Mouse (Mus musculus) cerebellum, adult (tissue): ENCODE results near the gene Zfp84.
"Not testable (repeated sequence)": the region's sequence is repeated elsewhere in the genome, so short reads cannot be mapped to it uniquely, and the experiment has no call there.

Experiments used
- ATAC-seq: cut with Nextera tagmentation; 2 replicates; pipeline ENCODE4 v1.9.2; 2017; ENCODE audit warnings: mild to moderate bottlenecking, moderate library complexity, mixed read lengths; ENCODE audit not compliant: insufficient number of reproducible peaks, low FRiP score, low TSS enrichment

Zfp84 gene

DNA sequence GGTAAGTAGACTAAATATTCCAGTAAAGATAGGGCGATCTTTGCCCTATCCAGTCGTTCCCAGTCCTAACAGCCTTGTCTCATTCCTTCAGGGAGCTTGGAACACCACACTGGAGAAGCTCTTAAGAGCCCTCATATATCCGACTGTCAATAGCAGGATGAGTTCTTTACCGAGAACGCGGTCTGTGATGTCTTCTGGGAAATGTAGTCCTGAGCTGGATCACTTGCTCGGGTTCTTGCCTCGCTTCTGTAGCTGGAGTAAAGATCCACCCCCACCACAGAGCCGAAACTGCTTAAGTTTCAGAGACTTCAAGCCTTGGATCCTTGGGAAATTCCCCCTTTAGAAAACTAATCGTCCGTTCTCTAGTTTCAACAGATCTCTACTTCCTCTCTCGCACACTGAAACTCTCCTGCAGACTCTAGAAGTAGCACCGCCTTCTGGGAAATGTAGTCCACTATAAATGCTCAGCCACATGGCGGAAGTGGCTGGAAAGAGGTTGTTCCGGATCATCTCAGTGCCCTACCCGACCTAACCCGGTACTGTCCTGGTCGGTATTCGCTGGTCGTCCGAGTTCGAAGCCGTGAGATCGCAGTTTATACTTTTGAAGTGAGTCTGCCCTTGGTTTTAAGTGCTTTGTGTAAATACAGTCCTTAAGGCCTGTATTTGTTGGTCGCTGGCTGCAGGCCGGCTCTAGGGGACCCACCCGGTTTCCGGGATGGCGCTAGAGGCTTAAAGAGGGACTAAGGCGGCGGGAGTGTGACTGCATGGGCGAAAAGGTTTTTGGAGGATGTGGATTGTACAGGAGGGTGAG is at the start of gene Zfp84:
Gene Zfp84, plus strand, starts transcription at position 463 of the 811 bp plus-strand sequence.
- ATAC-seq = peak; percentile 93

DNA sequence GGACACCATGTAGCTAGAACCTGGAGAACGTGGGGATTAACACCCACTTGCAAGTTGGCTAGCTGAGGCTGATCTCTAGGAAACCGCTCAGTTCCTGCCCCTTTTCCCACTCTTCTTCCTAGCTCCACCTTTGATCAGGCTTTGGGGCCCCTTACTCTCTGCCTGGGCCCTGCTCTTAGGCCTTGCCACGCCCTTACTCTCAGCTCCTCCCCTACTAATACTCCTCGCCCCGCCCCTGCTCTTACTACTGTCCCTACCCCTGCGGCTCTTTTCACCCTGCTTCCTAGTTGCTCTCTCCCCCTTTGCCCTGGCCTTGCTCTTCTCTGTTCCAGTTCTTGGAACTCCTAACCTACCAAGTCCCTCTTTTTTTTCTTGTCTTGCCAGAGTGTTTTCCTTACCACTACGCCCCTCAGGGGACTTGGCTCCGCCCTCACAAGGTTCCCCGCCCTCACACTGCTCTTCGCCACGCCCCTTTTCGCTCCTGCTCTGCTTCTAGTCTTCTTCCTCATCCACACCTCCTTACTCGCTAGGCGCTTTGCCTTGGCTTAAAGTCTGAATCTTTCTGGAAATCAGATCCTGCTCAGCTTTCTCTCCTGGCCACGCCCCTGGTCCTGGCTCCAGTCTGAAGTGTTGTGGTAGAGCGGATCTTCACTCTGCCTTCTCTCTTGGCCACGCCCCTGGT is 42.8 kb upstream of the Zfp84 start:
- not testable (repeated sequence) for ATAC-seq

DNA sequence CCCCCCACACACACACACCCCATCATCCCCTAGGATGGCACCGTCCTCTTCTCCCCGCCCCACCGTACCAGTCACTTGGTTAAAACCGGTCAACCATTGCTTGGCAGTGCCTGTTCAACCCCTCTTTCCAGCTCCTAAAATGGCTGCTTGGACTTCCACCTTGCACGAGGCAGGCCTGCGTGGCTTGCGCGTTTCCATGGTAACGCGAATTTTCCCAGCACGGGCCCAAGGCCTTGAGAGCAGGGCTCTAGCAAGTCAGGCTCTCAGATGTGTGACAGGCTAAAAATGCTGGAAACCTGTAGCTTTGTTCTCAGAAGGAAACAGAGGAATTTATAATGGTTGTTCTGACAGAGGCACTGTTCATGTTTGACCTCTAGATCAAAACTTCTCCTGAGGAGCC is 41.5 kb upstream of the Zfp84 start, which contains the start of gene Catsperg2:
Gene Catsperg2, minus strand, starts transcription at position 173 of the 400 bp plus-strand sequence.
- not testable (repeated sequence) for ATAC-seq

DNA sequence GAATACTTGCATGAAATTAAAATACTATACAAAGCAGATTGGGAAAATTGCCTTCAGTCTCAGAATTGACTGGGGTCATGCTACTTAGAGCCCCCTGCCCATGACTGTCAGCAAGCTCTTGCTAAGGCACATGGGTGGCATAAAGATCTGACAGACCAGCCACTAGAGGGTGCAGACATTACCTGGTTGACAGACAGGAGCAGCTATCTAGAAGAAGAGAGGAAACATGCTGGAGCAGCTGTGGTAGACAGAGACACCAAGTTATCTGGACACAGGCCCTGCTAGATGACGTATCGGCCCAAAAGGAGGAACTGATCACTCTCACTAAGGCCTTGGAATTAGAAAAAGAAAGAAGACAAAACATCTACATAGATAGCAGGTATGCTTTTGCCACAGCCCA is 40.3 kb upstream of the Zfp84 start:
- no peak for ATAC-seq

DNA sequence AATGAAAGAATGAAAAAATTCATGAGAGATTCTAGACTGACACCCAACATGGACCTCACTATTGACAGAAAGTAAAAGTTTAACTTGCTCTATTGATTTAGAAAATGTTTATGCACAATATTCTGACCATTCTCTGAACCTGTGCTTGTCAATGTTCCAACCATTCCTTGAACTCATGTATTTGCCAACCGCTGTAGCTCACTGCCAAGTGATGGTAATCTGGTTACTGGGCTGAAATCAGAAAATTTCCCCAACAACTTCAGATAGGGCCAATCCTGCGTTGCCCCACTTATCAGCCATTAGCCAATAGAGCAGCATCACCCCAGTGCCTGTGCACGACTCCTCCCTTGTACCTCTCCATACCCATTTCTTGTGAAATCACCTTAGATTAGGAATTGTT is 26.1 kb upstream of the Zfp84 start:
- ATAC-seq = no peak

DNA sequence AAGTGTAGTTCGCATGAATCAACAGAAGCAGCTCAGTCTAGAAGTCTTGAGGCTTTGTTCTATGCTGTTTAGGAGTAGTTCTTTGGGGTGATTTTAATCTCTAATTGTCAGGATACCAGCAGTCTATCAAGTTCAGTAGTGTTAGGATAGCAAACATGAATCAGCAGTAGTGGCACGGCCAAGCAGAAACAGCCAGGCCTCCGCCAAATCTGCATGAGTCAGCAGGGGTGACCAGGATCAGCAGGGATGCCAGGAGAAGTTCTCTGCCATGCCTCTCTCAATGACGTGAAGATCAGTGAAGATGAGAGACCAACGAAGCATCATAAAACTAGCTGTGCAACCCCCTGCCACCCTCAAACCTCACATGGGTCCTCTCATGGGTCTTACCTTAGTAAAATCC is 7.9 kb upstream of the Zfp84 start:
- no peak for ATAC-seq

DNA sequence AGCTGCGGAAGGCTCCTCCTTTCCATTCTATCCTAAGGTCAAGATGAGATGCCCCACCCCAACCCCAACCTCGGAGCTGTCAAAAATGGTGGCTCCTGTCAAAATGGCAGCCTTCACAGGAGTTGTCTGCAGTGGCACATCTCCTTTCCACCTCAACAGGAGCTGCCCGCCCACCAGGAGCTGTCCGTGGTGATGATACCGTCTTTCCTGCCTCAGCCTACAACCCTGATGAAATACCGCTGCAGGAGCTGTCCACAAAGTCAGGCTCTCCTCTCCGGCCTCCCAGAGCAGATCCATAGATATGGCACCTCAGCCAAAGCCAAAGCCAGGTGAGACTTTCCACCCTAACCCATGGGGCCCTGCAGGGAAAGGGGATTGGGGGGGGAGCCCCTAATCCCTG is 3.6 kb upstream of the Zfp84 start:
- ATAC-seq = no peak

DNA sequence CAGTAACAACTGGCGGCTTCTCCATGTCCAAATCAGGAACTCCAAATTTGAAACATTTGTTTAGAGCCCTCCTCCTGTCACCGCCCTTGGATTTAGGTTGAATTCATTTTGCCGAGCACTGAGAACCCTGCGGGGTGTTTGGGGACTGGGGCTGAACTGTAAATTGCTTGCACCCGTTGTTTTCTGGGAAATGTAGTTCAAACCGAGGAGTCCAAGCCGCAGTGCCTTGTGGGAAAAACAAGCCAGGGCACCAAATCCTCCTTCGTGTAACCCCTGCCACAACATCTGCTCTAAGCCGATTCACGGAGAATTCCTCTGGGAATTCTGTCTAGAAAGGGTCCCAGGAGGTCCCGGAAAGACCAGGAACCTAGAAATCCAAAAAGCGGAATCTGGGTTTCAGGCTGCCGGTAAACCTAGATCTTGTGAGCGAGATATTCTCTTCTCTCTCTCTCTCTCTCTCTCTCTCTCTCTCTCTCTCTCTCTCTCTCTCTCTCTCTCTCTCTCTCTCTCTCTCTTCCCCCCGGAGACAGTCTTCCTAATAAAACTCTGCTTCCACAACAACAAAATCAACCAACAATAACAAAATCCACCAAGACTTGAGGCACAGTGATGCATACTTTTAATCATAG is 1.2 kb upstream of the Zfp84 start:
- ATAC-seq = peak; percentile 62; the same call in 1 of the 2 replicates

DNA sequence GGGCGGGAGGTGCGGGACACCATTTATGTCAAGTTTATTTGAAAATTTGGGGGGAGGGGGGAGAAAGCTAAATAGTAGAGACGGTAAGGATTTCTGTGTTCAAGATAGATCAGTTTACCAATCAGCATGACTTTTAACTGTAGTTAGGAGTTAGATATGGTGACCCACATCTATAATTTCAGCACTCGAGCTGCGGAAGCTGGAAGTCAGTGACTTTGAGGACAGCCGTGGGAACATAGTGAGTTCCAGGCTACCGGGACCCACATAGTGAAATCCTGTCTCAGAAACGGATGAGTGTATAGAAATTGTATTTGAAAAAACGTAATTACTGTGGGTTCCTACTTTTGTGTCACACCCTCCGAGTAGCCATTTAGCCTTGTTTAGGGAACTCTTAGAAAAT is 628 bp downstream of the Zfp84 start:
- no peak for ATAC-seq

DNA sequence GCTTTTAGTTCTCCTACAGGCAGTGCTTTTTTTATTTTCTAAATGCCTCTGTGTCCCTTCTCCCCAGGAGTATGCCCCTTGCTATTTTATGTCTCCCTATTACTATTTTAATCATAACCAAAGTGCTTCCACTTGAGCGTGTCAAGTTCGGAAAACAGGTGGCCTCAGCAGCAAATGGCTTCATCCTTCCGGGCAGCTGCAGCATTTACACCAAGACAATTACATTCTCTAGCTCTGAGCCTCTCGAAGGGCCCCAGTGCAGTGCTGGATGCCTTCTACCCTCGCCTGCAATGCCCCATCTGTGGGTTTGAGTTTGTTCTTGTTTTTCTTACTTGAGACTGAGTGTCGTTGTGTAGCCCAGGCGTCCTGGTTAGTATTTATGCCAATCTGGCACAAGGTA is 5.2 kb downstream of the Zfp84 start:
- no peak for ATAC-seq

DNA sequence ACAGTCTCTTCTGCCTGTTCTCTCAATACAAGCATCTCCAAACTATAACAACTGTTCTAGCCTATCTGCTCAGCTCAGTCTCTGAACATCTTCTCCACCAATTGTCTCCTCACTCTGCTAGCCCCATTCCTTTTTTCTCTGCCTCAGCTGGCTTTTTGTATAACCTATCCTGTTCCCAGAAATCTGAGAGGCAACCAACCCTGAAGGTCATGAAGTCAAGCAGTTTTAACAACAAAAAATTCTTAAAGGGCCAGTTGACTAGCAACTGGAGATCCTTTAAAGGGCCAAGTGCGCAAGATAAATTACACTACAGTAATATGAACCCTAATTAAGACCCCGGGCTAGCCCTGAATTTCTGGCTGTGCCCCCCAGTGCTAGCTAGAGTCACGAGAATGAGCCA is 6.0 kb downstream of the Zfp84 start:
- no peak for ATAC-seq

DNA sequence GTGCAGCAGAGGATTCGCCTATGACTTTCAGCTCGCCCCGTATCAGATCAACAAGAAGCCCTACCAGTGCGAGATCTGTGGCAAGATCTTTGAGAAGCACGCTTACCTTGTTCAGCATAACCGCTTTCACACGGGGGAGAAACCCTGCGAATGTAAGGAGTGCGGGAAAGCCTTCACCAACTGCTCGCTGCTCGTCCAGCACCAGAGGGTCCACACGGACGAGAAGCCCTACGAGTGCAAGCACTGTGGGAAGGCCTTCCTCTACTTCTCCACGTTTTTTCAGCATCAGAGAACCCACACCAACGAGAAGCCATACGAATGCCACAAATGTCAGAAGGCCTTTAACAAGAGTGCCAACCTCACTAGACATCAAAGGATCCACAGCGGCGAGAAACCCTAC is 8.2 kb downstream of the Zfp84 start:
- no peak for ATAC-seq

DNA sequence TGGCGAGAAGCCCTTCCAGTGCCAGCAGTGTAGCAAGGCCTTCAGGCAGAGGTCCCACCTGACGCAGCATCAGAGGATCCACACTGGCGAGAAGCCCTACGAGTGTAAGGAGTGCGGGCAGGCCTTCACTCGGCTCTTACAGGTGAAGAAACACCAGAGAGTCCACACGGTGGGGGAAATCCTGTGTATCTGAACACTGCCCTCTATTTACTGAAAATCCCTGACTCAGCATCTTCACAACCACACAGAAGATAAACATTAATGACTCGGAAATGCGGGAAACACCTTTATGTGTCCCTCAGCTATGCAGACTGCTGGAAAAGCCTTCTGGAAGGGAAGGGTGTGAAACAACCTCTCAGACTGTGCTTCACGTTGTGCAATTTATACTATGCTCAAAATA is 9.0 kb downstream of the Zfp84 start:
- no peak for ATAC-seq

DNA sequence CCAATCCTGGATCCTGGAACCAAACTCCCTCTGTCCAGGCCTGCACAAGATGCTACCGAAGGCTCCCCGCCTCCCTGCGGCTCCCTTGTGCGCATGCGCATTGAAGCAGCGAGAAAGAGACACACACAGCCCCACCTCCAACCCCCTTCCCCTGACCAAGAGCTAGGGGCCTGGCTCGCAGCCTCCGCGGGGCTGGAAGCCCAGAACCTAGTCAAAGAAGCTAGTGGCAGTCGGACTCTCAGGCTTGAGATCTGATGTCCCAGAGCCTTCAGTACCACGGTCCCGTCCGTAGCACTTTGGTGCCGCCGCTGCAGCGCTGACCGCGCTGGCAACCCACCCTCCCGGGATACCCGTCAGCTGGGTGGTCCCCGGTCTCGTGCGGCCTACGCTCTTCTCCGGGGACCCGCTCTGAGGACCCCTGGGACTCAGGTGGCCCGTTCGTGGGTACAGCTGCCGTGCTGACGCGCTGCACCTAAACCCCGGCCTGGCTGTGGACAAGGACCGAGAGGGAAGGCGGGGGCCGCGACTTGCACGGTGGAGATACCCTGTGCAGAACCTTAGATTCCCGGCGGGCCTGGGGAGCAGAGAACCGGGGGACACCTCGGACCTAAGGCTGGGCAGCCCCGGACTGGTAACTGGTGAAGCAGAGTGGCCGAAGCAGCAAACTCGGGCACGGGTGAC is 15.7 kb downstream of the Zfp84 start, which contains the start of gene Zfp30:
Gene Zfp30, plus strand, starts transcription at position 128 of the 681 bp plus-strand sequence.
- ATAC-seq = peak; percentile 94

DNA sequence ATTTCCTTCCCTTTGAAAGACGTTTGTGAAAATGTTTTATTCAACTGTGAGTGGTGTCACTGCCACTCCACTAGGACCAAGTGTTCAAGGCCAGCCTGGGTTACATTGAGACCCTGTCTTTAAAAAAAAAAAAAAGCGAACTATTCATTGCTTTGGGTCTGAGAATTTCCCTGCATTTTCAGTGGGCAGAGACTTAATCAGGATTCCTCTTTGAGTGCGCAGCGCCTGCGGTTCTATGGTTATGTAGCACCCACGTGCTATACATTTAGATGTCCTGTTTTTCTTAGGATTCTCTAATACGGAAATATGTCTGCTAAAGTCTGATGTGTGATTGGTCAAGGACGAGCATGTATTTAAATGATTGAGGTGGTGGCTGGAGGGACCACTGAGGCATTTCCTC is 16.7 kb downstream of the Zfp84 start:
- no peak for ATAC-seq

DNA sequence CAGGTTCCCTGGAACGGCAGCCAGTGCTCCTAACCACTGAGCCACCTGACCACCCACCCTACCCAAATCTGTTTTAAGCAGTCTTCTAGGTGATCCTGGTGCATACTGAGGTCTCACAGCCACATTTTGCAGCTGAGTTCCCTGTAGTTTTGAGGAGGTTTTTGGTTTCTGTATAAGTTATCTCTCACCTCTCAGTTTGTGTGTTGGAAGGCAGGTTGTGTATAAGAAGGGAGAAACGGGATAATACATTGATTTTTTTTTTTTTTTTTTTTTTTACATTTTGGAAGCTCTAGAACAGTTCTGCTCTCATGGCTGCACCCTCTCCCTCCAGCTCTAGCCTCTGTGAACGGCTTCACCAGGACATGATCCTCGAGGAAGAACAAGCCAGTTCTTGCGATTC is 17.5 kb downstream of the Zfp84 start:
- ATAC-seq = no peak

DNA sequence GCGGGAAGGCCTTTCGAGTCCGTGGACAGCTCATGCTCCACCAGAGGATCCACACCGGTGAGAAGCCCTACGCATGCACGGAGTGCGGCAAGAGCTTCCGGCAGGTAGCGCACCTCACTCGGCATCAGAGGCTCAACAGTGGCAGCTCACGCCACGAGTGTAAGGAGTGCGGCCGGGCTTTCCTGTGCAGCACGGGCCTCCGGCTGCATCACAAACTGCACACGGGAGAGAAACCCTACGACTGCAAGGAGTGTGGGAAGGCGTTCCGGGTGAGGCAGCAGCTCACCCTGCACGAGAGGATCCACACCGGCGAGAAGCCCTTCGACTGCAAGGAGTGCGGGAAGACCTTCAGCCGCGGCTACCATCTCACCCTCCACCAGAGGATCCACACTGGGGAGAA is 24.6 kb downstream of the Zfp84 start:
- no peak for ATAC-seq

DNA sequence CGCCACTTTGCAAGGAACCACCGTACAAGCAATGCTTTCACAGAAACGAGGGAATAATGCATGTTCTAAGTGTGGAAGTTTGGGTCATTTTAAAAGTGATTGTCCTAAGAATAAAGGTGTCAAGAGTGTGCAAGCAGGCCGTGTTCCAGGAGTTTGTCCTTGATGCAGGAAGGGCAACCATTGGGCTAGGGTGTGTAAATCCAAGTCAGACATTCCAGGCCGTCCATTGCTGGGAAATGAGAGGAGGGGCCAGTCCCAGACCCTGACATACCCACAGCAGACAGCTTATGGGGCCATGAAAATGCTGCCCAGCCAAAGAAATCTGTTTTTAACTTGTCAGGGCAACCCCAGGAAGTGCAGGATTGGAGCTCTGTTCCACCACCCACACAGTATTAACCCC is 38.7 kb downstream of the Zfp84 start:
- no peak for ATAC-seq

DNA sequence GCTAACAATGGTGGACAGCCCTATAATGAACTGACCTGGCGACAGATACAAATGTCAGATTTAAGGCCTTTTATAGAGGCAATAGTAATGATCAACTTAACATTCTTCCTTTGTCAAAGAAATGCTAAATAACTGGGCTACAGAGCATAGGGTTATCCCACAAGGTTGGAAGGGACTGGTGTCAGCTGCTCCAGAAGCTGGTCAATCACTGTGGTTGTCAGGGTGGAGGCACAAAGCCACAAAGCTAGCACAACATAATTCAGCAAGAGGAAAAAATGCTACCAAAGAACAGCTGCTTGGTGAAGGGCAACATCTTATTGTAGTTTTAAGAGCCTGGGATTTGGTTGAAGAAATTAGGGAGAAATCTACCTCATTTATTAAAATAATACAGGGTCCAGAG is 43.9 kb downstream of the Zfp84 start:
- no peak for ATAC-seq

DNA sequence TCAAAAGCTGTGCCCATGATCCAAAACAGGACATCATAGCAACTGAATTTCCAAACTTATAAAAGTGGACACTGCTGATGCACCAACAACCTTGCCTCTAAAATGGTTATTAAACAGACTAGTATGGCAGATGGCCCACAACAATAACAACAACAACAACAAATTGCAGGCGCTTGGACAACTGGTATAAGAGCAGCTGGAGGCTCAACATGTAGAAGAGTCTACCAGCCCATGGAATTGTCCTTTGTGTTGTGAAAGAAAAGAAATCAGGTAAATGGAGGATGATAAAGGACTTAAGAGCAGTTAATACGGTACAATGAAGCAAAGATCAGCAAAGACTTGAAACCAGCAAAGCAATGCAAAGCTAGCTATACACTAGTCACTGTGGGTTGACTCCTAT is 46.0 kb downstream of the Zfp84 start:
- no peak for ATAC-seq
